Mouse (Mus musculus) C2C12 (cell line): ENCODE data around the gene Dpt.

Source experiments
- CEBPB ChIP-seq: IDR thresholded peaks from one replicate; pipeline ENCODE4 v1.6.1; 2011; ENCODE audit warnings: low read depth, mild to moderate bottlenecking, control low read depth, moderate library complexity
- CTCF ChIP-seq: IDR thresholded peaks from one replicate; pipeline ENCODE4 v1.5.1; 2011; ENCODE audit not compliant: control insufficient read depth, insufficient read depth, insufficient read length
- FOSL1 ChIP-seq: IDR thresholded peaks from one replicate; pipeline ENCODE4 v1.8.0; 2011; ENCODE audit warnings: mild to moderate bottlenecking, low read length; ENCODE audit not compliant: poor library complexity, insufficient read depth, severe bottlenecking
- MAX ChIP-seq: IDR thresholded peaks from one replicate; pipeline ENCODE4 v1.6.1; 2011; ENCODE audit warnings: mild to moderate bottlenecking, control low read depth
- MYOD1 ChIP-seq: IDR thresholded peaks from one replicate; pipeline ENCODE4 v1.6.1; 2011; ENCODE audit warnings: low read depth; ENCODE audit not compliant: control insufficient read depth, insufficient read length
- MYOG ChIP-seq: IDR thresholded peaks from one replicate; pipeline ENCODE4 v1.6.1; 2011; ENCODE audit not compliant: control insufficient read depth, insufficient read length; ENCODE audit errors: extremely low read depth
- USF1 ChIP-seq: IDR thresholded peaks from one replicate; pipeline ENCODE4 v1.6.1; 2011; ENCODE audit warnings: low read depth, mild to moderate bottlenecking, control low read depth, moderate library complexity

- no peak for TF ChIP-seq CTCF
- no peak for TF ChIP-seq MYOG
- TF ChIP-seq USF1 = no peak
- TF ChIP-seq MYOD1 = no peak
- no peak for TF ChIP-seq MAX
- no peak for TF ChIP-seq CEBPB
- TF ChIP-seq FOSL1 = no peak
Observed at GRCm38 (mm10) chr1:164766646-164767045, 29.8 kb upstream of the Dpt start.
